Mouse (Mus musculus) erythroblast, embryonic 14.5 days (primary cell): ENCODE measurements around the gene Arrdc4.

ENCODE experiments used
- GATA1 ChIP-seq: IDR thresholded peaks from 2 replicates; pipeline ENCODE4 v1.6.1; 2012; ENCODE audit warnings: low read length, inconsistent platforms, mixed read lengths
- TAL1 ChIP-seq: IDR thresholded peaks from 3 replicates; pipeline ENCODE4 v1.6.1; 2012; ENCODE audit warnings: low read length, inconsistent platforms, mixed read lengths

DNA sequence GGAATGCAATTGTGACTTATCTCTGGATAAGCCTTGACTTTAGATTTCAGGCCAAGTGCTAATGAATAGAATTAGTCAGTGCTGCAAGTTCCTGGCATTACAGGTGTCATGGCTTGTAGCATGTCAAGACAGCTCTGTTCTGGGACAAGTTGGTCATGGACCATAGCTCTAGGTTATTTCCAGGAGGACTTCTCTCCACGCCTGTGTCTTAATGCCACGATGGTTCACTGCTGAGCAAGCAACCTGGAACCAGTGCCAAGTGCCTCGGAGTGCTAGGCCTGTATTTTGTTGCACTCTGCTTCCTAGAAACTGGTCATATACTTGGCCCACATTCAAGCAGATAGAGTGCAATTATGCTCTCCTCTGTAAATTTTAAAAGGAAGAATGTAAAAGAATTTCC lies 39.7 kb upstream of the Arrdc4 start:
- no peak for TF ChIP-seq GATA1
- no peak for TF ChIP-seq TAL1
